Mouse (Mus musculus) gastrocnemius, adult 8-10 months (tissue): Measurements from ENCODE around the gene 2310050C09Rik. TPM values are rescaled to one million over a fixed set of nuclear protein-coding genes. Genes with fewer than 3 reads are reported as not detected.

Experiments
- DNase-seq, 2 experiments: peaks; one replicate each; pipeline ENCODE4 v3.0.0; 2022; ENCODE audit warnings: low spot score in 2 of 2
- total RNA-seq, 4 experiments: library from RNA; stranded (reverse); gene quantifications; 2 replicates each; pipeline ENCODE4 v1.2.4; 2022

2310050C09Rik gene
- not detected for total RNA-seq

- no peak for DNase-seq
Measured at GRCm38 (mm10) chr3:92870116-92870515, at the start of gene 2310050C09Rik. 2310050C09Rik (minus strand) TSS chr3:92870216.

DNA sequence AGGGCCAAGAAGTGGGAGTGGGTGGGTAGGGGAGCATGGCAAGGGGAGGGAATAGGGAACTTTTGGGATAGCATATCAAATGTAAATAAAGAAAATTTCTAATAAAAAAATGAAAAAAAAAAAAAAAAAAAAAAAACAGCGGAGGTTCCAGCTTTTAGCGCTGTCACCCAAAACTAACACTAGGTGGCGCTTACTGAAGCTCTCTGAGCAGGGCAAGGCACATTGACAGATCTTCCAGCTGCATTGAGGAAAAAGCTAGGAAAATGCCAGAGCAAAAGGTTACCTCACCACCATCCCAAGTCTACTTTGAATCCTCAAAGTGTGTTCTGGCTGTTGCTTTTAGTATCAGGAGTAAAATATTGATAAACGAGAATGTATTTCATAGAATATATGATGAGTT lies 37.6 kb upstream of the 2310050C09Rik start:
- no peak for DNase-seq

DNA sequence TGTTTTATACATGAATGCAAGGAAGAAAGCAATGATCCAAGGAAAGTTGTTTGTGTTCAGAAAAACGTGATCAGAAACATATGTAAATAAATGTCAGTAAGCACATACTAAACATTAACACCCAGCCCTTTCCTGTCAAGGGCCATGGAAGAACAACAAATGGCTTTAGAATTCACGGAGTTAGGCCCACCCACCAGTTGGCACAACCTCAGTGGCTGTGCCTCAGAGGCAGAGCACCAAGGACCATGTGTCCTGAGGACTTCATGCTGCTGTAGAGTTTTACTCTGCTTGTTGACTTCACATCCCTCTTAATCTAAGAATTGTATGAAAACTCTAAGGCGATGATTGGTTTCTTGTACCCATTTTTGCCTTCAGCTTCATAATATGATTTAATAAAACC lies 35.2 kb upstream of the 2310050C09Rik start:
- no peak for DNase-seq

GRCm38 (mm10) chr3:92903640-92904039 lies 33.6 kb upstream of the 2310050C09Rik start:
- no peak for DNase-seq

DNA sequence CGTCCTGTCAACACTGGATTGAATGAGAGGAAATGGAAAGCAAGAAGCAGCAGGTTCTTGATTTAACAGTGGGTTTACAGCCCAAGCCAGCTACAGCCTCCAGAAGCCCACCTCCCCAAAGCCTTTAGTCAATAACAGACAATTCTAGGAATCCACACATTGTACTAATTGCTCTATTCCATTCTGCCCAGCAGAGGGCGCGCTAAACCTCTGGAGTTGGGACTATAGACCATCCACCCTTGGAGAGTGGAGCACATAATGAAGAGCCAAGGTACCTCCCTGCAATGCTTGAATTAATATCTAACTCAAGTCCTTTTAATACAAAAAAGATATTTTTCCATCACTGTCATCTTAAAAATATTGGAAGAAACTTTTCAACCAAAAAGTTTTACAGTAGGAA lies 33.0 kb upstream of the 2310050C09Rik start:
- no peak for DNase-seq

DNA sequence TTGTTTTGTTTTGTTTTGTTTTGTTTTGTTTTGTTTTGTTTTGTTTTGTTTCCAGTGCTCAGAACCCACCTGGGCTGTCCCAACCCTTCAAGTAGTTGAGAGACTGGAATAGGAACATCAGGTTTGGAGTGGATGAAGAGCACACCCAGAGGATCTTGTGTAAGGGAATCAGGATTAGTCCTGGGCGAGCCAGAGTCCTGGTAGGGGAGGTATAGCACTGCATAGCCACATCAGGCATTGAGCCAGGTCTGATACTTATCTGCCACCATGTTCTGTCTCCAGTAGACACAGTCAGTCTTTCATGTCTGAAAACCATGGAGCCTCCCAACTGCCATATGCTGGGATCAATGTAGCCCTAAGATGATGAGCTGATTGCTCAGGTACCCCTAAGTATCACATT lies 24.5 kb upstream of the 2310050C09Rik start:
- DNase-seq: no peak

- DNase-seq: no peak
Measured at GRCm38 (mm10) chr3:92894063-92894462, 24.0 kb upstream of the 2310050C09Rik start.

GRCm38 (mm10) chr3:92874180-92874579 lies 4.2 kb upstream of the 2310050C09Rik start:
- no peak for DNase-seq

GRCm38 (mm10) chr3:92851186-92851585 lies 18.8 kb downstream of the 2310050C09Rik start, which contains the start of gene Lce1l:
Lce1l (minus strand) TSS chr3:92851286.
- no peak for DNase-seq

DNA sequence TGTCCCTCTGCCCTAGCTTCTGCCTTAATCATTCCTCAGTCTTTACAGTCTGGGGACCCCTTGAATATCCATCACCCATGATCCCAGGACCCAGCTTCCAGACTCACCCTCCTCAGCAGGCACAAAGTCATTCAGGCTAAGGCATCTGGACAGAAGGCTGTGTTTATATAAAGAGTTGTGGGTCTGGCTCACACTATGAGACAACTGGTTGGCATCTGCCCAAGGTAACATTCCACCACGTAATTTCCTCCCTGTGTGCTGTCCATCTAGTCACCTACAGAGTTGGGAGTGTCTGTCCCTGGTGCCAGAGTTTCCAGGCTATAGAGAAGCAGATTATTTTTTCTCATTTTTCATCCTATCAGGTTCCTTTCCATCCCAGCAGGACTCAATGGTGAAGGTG lies 42.9 kb downstream of the 2310050C09Rik start, which contains the start of gene Kprp:
Kprp (minus strand) TSS at position 140 of the 400 bp plus-strand sequence.
- no peak for DNase-seq

- no peak for DNase-seq
Measured at GRCm38 (mm10) chr3:92825808-92826207, 44.2 kb downstream of the 2310050C09Rik start.

Other genes with a start within 250 kb of the 2310050C09Rik start
- gene Lce6a, start 248.6 kb downstream of the 2310050C09Rik start, total RNA-seq: not detected
- gene Lce1a1, start 221.9 kb downstream of the 2310050C09Rik start, total RNA-seq: not detected
- not detected for gene Lce1b, start 213.3 kb downstream of the 2310050C09Rik start, total RNA-seq
- not detected for gene Lce1a2, start 199.9 kb downstream of the 2310050C09Rik start, total RNA-seq
- gene Lce1c, start 191.0 kb downstream of the 2310050C09Rik start, total RNA-seq: not detected
- not detected for gene Lce1d, start 183.0 kb downstream of the 2310050C09Rik start, total RNA-seq
- gene Lce1e, start 161.1 kb downstream of the 2310050C09Rik start, total RNA-seq: not detected
- not detected for gene Lce1f, start 149.9 kb downstream of the 2310050C09Rik start, total RNA-seq
- not detected for gene Gm38119, start 131.1 kb downstream of the 2310050C09Rik start, total RNA-seq
- not detected for gene Lce1g, start 117.9 kb downstream of the 2310050C09Rik start, total RNA-seq
- gene Lce1h, start 105.2 kb downstream of the 2310050C09Rik start, total RNA-seq: not detected
- gene Lce1i, start 91.3 kb downstream of the 2310050C09Rik start, total RNA-seq: not detected
- not detected for gene Lce1j, start 79.7 kb downstream of the 2310050C09Rik start, total RNA-seq
- gene Lce1k, start 62.3 kb downstream of the 2310050C09Rik start, total RNA-seq: not detected
- not detected for gene Kprp, start 43.0 kb downstream of the 2310050C09Rik start, total RNA-seq
- gene Lce1l, start 18.9 kb downstream of the 2310050C09Rik start, total RNA-seq: not detected
- gene Lce3a, start 56.0 kb upstream of the 2310050C09Rik start, total RNA-seq: not detected
- not detected for gene Lce3b, start 62.8 kb upstream of the 2310050C09Rik start, total RNA-seq
- not detected for gene Lce3c, start 74.3 kb upstream of the 2310050C09Rik start, total RNA-seq
- gene Lce3d, start 87.2 kb upstream of the 2310050C09Rik start, total RNA-seq: not detected
- not detected for gene Lce3e, start 96.8 kb upstream of the 2310050C09Rik start, total RNA-seq
- gene Lce3f, start 122.0 kb upstream of the 2310050C09Rik start, total RNA-seq: not detected
- gene Crct1, start 145.5 kb upstream of the 2310050C09Rik start, total RNA-seq: not detected
- gene Lce1m, start 148.8 kb upstream of the 2310050C09Rik start, total RNA-seq: not detected
- not detected for gene Gm4858, start 198.6 kb upstream of the 2310050C09Rik start, total RNA-seq